Mouse (Mus musculus): ENCODE results near the gene Hexdc. TPM values are rescaled to one million over a fixed set of nuclear protein-coding genes. Genes with fewer than 3 reads are reported as not detected.

Hexdc gene
- total RNA-seq (2015) (1.5 and 3.1 TPM in 2 replicates), total RNA-seq (2017) (3.6 and 3.9 TPM in 2 replicates)

GRCm38 (mm10) chr11:121204161-121205006, at the start of gene Hexdc, which contains the start of gene Ogfod3:
Gene Hexdc (plus strand): TSS chr11:121204433.
Gene Ogfod3 (minus strand): TSS chr11:121204711.
- peak; percentile 96 for ATAC-seq (ENCODE audit: poor library complexity, severe bottlenecking)

- ATAC-seq (ENCODE audit: poor library complexity, severe bottlenecking): no peak
Observed at GRCm38 (mm10) chr11:121156411-121156891, 47.8 kb upstream of the Hexdc start.

GRCm38 (mm10) chr11:121159971-121160370, 44.3 kb upstream of the Hexdc start, which contains the start of gene Uts2r:
Gene Uts2r (plus strand): TSS chr11:121160271.
- no peak for ATAC-seq (ENCODE audit: poor library complexity, severe bottlenecking)

- no peak for ATAC-seq (ENCODE audit: poor library complexity, severe bottlenecking)
Observed at GRCm38 (mm10) chr11:121160636-121161346, 43.4 kb upstream of the Hexdc start.

GRCm38 (mm10) chr11:121163751-121164150, 40.5 kb upstream of the Hexdc start:
- no peak for ATAC-seq (ENCODE audit: poor library complexity, severe bottlenecking)

- no peak for ATAC-seq (ENCODE audit: poor library complexity, severe bottlenecking)
Observed at GRCm38 (mm10) chr11:121173203-121173602, 31.0 kb upstream of the Hexdc start.

GRCm38 (mm10) chr11:121174234-121174633, 30.0 kb upstream of the Hexdc start:
- ATAC-seq (ENCODE audit: poor library complexity, severe bottlenecking): no peak

- ATAC-seq (ENCODE audit: poor library complexity, severe bottlenecking): peak; percentile 87
Observed at GRCm38 (mm10) chr11:121176285-121177270, 27.7 kb upstream of the Hexdc start.

GRCm38 (mm10) chr11:121189681-121190080, 14.6 kb upstream of the Hexdc start:
- no peak for ATAC-seq (ENCODE audit: poor library complexity, severe bottlenecking)

GRCm38 (mm10) chr11:121192742-121193141, 11.5 kb upstream of the Hexdc start:
- ATAC-seq (ENCODE audit: poor library complexity, severe bottlenecking): no peak

GRCm38 (mm10) chr11:121193415-121193814, 10.8 kb upstream of the Hexdc start:
- no peak for ATAC-seq (ENCODE audit: poor library complexity, severe bottlenecking)

- no peak for ATAC-seq (ENCODE audit: poor library complexity, severe bottlenecking)
Observed at GRCm38 (mm10) chr11:121198622-121199021, 5.6 kb upstream of the Hexdc start.

GRCm38 (mm10) chr11:121199851-121200250, 4.4 kb upstream of the Hexdc start:
- no peak for ATAC-seq (ENCODE audit: poor library complexity, severe bottlenecking)

GRCm38 (mm10) chr11:121200781-121201180, 3.5 kb upstream of the Hexdc start:
- ATAC-seq (ENCODE audit: poor library complexity, severe bottlenecking): no peak

GRCm38 (mm10) chr11:121201436-121202198, 2.6 kb upstream of the Hexdc start:
- ATAC-seq (ENCODE audit: poor library complexity, severe bottlenecking): no peak

GRCm38 (mm10) chr11:121203859-121204160, 423 bp upstream of the Hexdc start:
- ATAC-seq (ENCODE audit: poor library complexity, severe bottlenecking): no peak

- ATAC-seq (ENCODE audit: poor library complexity, severe bottlenecking): no peak
Observed at GRCm38 (mm10) chr11:121216831-121217230, 12.6 kb downstream of the Hexdc start.

- ATAC-seq (ENCODE audit: poor library complexity, severe bottlenecking): no peak
Observed at GRCm38 (mm10) chr11:121219776-121220175, 15.5 kb downstream of the Hexdc start.

- ATAC-seq (ENCODE audit: poor library complexity, severe bottlenecking): no peak
Observed at GRCm38 (mm10) chr11:121220771-121221170, 16.5 kb downstream of the Hexdc start.
